Mouse (Mus musculus): ENCODE measurements around the gene Arhgap45. TPM values are rescaled to one million over a fixed set of nuclear protein-coding genes. Genes with fewer than 3 reads are reported as not detected.
A peak's percentile ranks its signal among the peaks of the same experiment; 100 is the strongest.

Gene Arhgap45
- polyA plus RNA-seq, 1 experiment from 2014 or later: 3.4 TPM

GRCm38 (mm10) chr10:79983205-79983604, 33.2 kb upstream of the Arhgap45 start:
- Histone ChIP-seq H3K4me2 (ENCODE audit: low read length) (peak overlapping the region; percentile 95), H3K9ac (ENCODE audit: low read length) (peak overlapping the region; percentile 97), H3K27me3 (ENCODE audit: control insufficient read depth, insufficient read depth, low read length) (no peaks in the 10 kb centered on the region), H3K36me3 (ENCODE audit: control insufficient read depth, insufficient read depth, low read length) (peaks cover 21% of the 10 kb centered on the region), H3K9me3 (ENCODE audit: control insufficient read depth, low read length) (no peaks in the 10 kb centered on the region), H3K27ac (replicated peaks in 1 of 2; ENCODE audit: control insufficient read depth in 1 of 2, insufficient read depth in 1 of 2, low read depth in 2 of 2, low read length in 2 of 2) (peak overlapping the region in 1 of 2 experiments; percentile 97; a peak in 2 of 4 replicates), H3K4me1 (ENCODE audit: control insufficient read depth in 2 of 2, insufficient read depth in 2 of 2, low read length in 2 of 2) (peaks cover 31 to 52% of the 10 kb centered on the region in 2 experiments), H3K4me3 (ENCODE audit: control insufficient read depth in 1 of 2, insufficient read depth in 1 of 2, low read depth in 1 of 2, low read length in 2 of 2) (peak overlapping the region; percentile 80 to 81)
- 75% methylated on average over 5 of the region's 5 CpGs for WGBS
- no peak for ATAC-seq (ENCODE audit: insufficient number of reproducible peaks, insufficient read depth, low FRiP score, low read depth)

- Histone ChIP-seq H3K4me2 (ENCODE audit: low read length) (peak overlapping the region; percentile 95), H3K9me3 (ENCODE audit: control insufficient read depth, low read length) (no peaks in the 10 kb centered on the region), H3K4me3 (ENCODE audit: control insufficient read depth in 1 of 2, insufficient read depth in 1 of 2, low read depth in 1 of 2, low read length in 2 of 2) (peak overlapping the region; percentile 80 to 81), H3K27ac (replicated peaks in 1 of 2; ENCODE audit: control insufficient read depth in 1 of 2, insufficient read depth in 1 of 2, low read depth in 2 of 2, low read length in 2 of 2) (peak overlapping the region; percentile 70 to 97), H3K9ac (ENCODE audit: low read length) (peak overlapping the region; percentile 97), H3K36me3 (ENCODE audit: control insufficient read depth, insufficient read depth, low read length) (peaks cover 16% of the 10 kb centered on the region), H3K27me3 (ENCODE audit: control insufficient read depth, insufficient read depth, low read length) (no peaks in the 10 kb centered on the region), H3K4me1 (ENCODE audit: control insufficient read depth in 2 of 2, insufficient read depth in 2 of 2, low read length in 2 of 2) (peaks cover 31 to 52% of the 10 kb centered on the region in 2 experiments)
- ATAC-seq (ENCODE audit: insufficient number of reproducible peaks, insufficient read depth, low FRiP score, low read depth): no peak
- WGBS: 2% methylated on average over 20 of the region's 21 CpGs
Measured at GRCm38 (mm10) chr10:79983670-79984069, 32.8 kb upstream of the Arhgap45 start.

GRCm38 (mm10) chr10:79984195-79984816, 32.1 kb upstream of the Arhgap45 start, which contains the start of gene Tmem259:
TSS of gene Tmem259 (minus strand) at chr10:79984330.
- Histone ChIP-seq H3K9me3 (ENCODE audit: control insufficient read depth, low read length) (no peaks in the 10 kb centered on the region), H3K9ac (ENCODE audit: low read length) (peak within 1 kb of the TSS; percentile 97), H3K27ac (replicated peaks in 1 of 2; ENCODE audit: control insufficient read depth in 1 of 2, insufficient read depth in 1 of 2, low read depth in 2 of 2, low read length in 2 of 2) (peak within 1 kb of the TSS; percentile 97), H3K4me1 (ENCODE audit: control insufficient read depth in 2 of 2, insufficient read depth in 2 of 2, low read length in 2 of 2) (peaks cover 32 to 56% of the 10 kb centered on the region in 2 experiments), H3K27me3 (ENCODE audit: control insufficient read depth, insufficient read depth, low read length) (no peaks in the 10 kb centered on the region), H3K4me3 (ENCODE audit: control insufficient read depth in 1 of 2, insufficient read depth in 1 of 2, low read depth in 1 of 2, low read length in 2 of 2) (peak within 1 kb of the TSS; percentile 80 to 81), H3K36me3 (ENCODE audit: control insufficient read depth, insufficient read depth, low read length) (peaks cover 10% of the 10 kb centered on the region), H3K4me2 (ENCODE audit: low read length) (peak within 1 kb of the TSS; percentile 95)
- WGBS: under 1% methylated on average over 49 of the region's 49 CpGs
- ATAC-seq (ENCODE audit: insufficient number of reproducible peaks, insufficient read depth, low FRiP score, low read depth): peak; percentile 58

- Histone ChIP-seq H3K4me1 (ENCODE audit: control insufficient read depth in 2 of 2, insufficient read depth in 2 of 2, low read length in 2 of 2) (peaks cover 34 to 57% of the 10 kb centered on the region in 2 experiments), H3K27me3 (ENCODE audit: control insufficient read depth, insufficient read depth, low read length) (no peaks in the 10 kb centered on the region)
Measured at GRCm38 (mm10) chr10:79984871-79985270, 31.6 kb upstream of the Arhgap45 start.

GRCm38 (mm10) chr10:79985334-79986231, 30.9 kb upstream of the Arhgap45 start:
- H3K4me2 ChIP-seq (ENCODE audit: low read length): peak overlapping the region; percentile 95
- H3K4me1 ChIP-seq (ENCODE audit: control insufficient read depth in 2 of 2, insufficient read depth in 2 of 2, low read length in 2 of 2): peaks cover 34 to 58% of the 10 kb centered on the region in 2 experiments
- peak overlapping the region; percentile 97 for H3K27ac ChIP-seq (replicated peaks in 1 of 2; ENCODE audit: control insufficient read depth in 1 of 2, insufficient read depth in 1 of 2, low read depth in 2 of 2, low read length in 2 of 2)
- H3K27me3 ChIP-seq (ENCODE audit: control insufficient read depth, insufficient read depth, low read length): no peaks in the 10 kb centered on the region
- peak overlapping the region; percentile 60 to 80 for H3K4me3 ChIP-seq (ENCODE audit: control insufficient read depth in 1 of 2, insufficient read depth in 1 of 2, low read depth in 1 of 2, low read length in 2 of 2)
- 3% methylated on average over 35 of the region's 35 CpGs for WGBS
- no peaks in the 10 kb centered on the region for H3K9me3 ChIP-seq (ENCODE audit: control insufficient read depth, low read length)
- no peak for ATAC-seq (ENCODE audit: insufficient number of reproducible peaks, insufficient read depth, low FRiP score, low read depth)
- H3K36me3 ChIP-seq (ENCODE audit: control insufficient read depth, insufficient read depth, low read length): 0 out of 2 replicates have a peak, but pooled peaks cover 5% of the 10 kb centered on the region
- peak overlapping the region; percentile 82 for H3K9ac ChIP-seq (ENCODE audit: low read length)

More at GRCm38 (mm10) chr10:79984871-79985270, 31.6 kb upstream of the Arhgap45 start:
- Histone ChIP-seq H3K4me2 (ENCODE audit: low read length) (peak overlapping the region; percentile 95), H3K4me3 (ENCODE audit: control insufficient read depth in 1 of 2, insufficient read depth in 1 of 2, low read depth in 1 of 2, low read length in 2 of 2) (peak overlapping the region; percentile 57 to 80), H3K9me3 (ENCODE audit: control insufficient read depth, low read length) (no peaks in the 10 kb centered on the region), H3K9ac (ENCODE audit: low read length) (peak overlapping the region; percentile 97), H3K36me3 (ENCODE audit: control insufficient read depth, insufficient read depth, low read length) (0 out of 2 replicates have a peak, but pooled peaks cover 5% of the 10 kb centered on the region), H3K27ac (replicated peaks in 1 of 2; ENCODE audit: control insufficient read depth in 1 of 2, insufficient read depth in 1 of 2, low read depth in 2 of 2, low read length in 2 of 2) (peak overlapping the region; percentile 97)
- peak; percentile 90 for ATAC-seq (ENCODE audit: insufficient number of reproducible peaks, insufficient read depth, low FRiP score, low read depth)
- WGBS: under 1% methylated on average over 22 of the region's 22 CpGs

GRCm38 (mm10) chr10:79986232-79986878, 30.1 kb upstream of the Arhgap45 start:
- H3K36me3 ChIP-seq (ENCODE audit: control insufficient read depth, insufficient read depth, low read length): peaks cover 13% of the 10 kb centered on the region
- peak overlapping the region; percentile 82 for H3K9ac ChIP-seq (ENCODE audit: low read length)
- H3K27ac ChIP-seq (replicated peaks in 1 of 2; ENCODE audit: control insufficient read depth in 1 of 2, insufficient read depth in 1 of 2, low read depth in 2 of 2, low read length in 2 of 2): peak overlapping the region; percentile 97
- H3K4me3 ChIP-seq (ENCODE audit: control insufficient read depth in 1 of 2, insufficient read depth in 1 of 2, low read depth in 1 of 2, low read length in 2 of 2): peak overlapping the region; percentile 60 to 80; a peak in 2 of 4 replicates
- H3K4me2 ChIP-seq (ENCODE audit: low read length): peak overlapping the region; percentile 95
- peaks cover 36 to 58% of the 10 kb centered on the region in 2 experiments for H3K4me1 ChIP-seq (ENCODE audit: control insufficient read depth in 2 of 2, insufficient read depth in 2 of 2, low read length in 2 of 2)
- WGBS: 15% methylated on average over 6 of the region's 6 CpGs
- no peaks in the 10 kb centered on the region for H3K9me3 ChIP-seq (ENCODE audit: control insufficient read depth, low read length)
- no peaks in the 10 kb centered on the region for H3K27me3 ChIP-seq (ENCODE audit: control insufficient read depth, insufficient read depth, low read length)
- ATAC-seq (ENCODE audit: insufficient number of reproducible peaks, insufficient read depth, low FRiP score, low read depth): no peak

- no peaks in the 10 kb centered on the region for H3K27me3 ChIP-seq (ENCODE audit: control insufficient read depth, insufficient read depth, low read length)
- H3K36me3 ChIP-seq (ENCODE audit: control insufficient read depth, insufficient read depth, low read length): peaks cover 14% of the 10 kb centered on the region
- peak overlapping the region in 1 of 2 experiments; percentile 0; a peak in 1 of 4 replicates for H3K4me3 ChIP-seq (ENCODE audit: control insufficient read depth in 1 of 2, insufficient read depth in 1 of 2, low read depth in 1 of 2, low read length in 2 of 2)
- WGBS: 8% methylated on average over 11 of the region's 11 CpGs
- no peaks in the 10 kb centered on the region; the same call in 1 of the 2 replicates for H3K9me3 ChIP-seq (ENCODE audit: control insufficient read depth, low read length)
- H3K4me2 ChIP-seq (ENCODE audit: low read length): peak overlapping the region; percentile 95
- peak overlapping the region; percentile 90 for H3K9ac ChIP-seq (ENCODE audit: low read length)
- ATAC-seq (ENCODE audit: insufficient number of reproducible peaks, insufficient read depth, low FRiP score, low read depth): no peak
- H3K27ac ChIP-seq (replicated peaks in 1 of 2; ENCODE audit: control insufficient read depth in 1 of 2, insufficient read depth in 1 of 2, low read depth in 2 of 2, low read length in 2 of 2): peak overlapping the region; percentile 97
- peaks cover 36 to 54% of the 10 kb centered on the region in 2 experiments for H3K4me1 ChIP-seq (ENCODE audit: control insufficient read depth in 2 of 2, insufficient read depth in 2 of 2, low read length in 2 of 2)
Measured at GRCm38 (mm10) chr10:79986963-79987362, 29.5 kb upstream of the Arhgap45 start.
